Mouse (Mus musculus): Measurements from ENCODE around the gene Gdpd5. TPM values are rescaled to one million over a fixed set of nuclear protein-coding genes. Genes with fewer than 3 reads are reported as not detected.
"Not testable (repeated sequence)": the region's sequence is repeated elsewhere in the genome, so short reads cannot be mapped to it uniquely, and the experiment has no call there.

The Gdpd5 gene
- polyA plus RNA-seq, 1 experiment from 2014 or later = 2.6 TPM

- Histone ChIP-seq H3K36me3 (no peaks in the 10 kb centered on the region), H3K27ac (peak overlapping the region; percentile 87), H3K4me3 (no peak overlapping the region), H3K27me3 (replicated peaks) (0 out of 2 replicates have a peak, but pooled peaks cover 5% of the 10 kb centered on the region), H3K9me3 (replicated peaks) (no peaks in the 10 kb centered on the region), H3K4me1 (peaks cover 26% of the 10 kb centered on the region), H3K9ac (peak overlapping the region; percentile 3; the same call in 1 of the 2 replicates), H3K4me2 (no peak overlapping the region)
- peak; percentile 72 for ATAC-seq
- WGBS (ENCODE audit: insufficient replicate concordance) = 1% methylated on average over 8 of the region's 8 CpGs
These were observed 119.0 kb downstream of the Gdpd5 start for GRCm38 (mm10) chr7:99500201-99500600.

- 28% methylated on average over 5 of the region's 5 CpGs for WGBS (ENCODE audit: insufficient replicate concordance)
- ATAC-seq = peak; percentile 92
- Histone ChIP-seq H3K4me3 (no peak overlapping the region), H3K27ac (peak overlapping the region; percentile 87), H3K4me2 (peak overlapping the region; percentile 44), H3K4me1 (peaks cover 30% of the 10 kb centered on the region), H3K27me3 (replicated peaks) (0 out of 2 replicates have a peak, but pooled peaks cover 5% of the 10 kb centered on the region), H3K36me3 (no peaks in the 10 kb centered on the region), H3K9ac (peak overlapping the region; percentile 3; the same call in 1 of the 2 replicates), H3K9me3 (replicated peaks) (no peaks in the 10 kb centered on the region)
These were observed 119.4 kb downstream of the Gdpd5 start for GRCm38 (mm10) chr7:99500655-99501054.

- Histone ChIP-seq H3K4me1 (peaks cover 31% of the 10 kb centered on the region), H3K4me3 (no peak overlapping the region), H3K27ac (peak overlapping the region; percentile 78), H3K9ac (peak overlapping the region; percentile 57), H3K27me3 (replicated peaks) (0 out of 2 replicates have a peak, but pooled peaks cover 5% of the 10 kb centered on the region), H3K9me3 (replicated peaks) (no peaks in the 10 kb centered on the region), H3K36me3 (no peaks in the 10 kb centered on the region), H3K4me2 (peak overlapping the region; percentile 37)
- 43% methylated on average over 1 of the region's 1 CpGs for WGBS (ENCODE audit: insufficient replicate concordance)
- ATAC-seq = peak; percentile 94
These were observed 119.9 kb downstream of the Gdpd5 start for GRCm38 (mm10) chr7:99501148-99501547.

- H3K27me3 ChIP-seq (replicated peaks) = no peaks in the 10 kb centered on the region
- H3K9me3 ChIP-seq (replicated peaks) = no peaks in the 10 kb centered on the region
- H3K4me3 ChIP-seq = no peak overlapping the region
- no peak overlapping the region for H3K4me2 ChIP-seq
- ATAC-seq = no peak
- H3K27ac ChIP-seq = no peak overlapping the region
- H3K4me1 ChIP-seq = peaks cover 43% of the 10 kb centered on the region
- H3K9ac ChIP-seq = no peak overlapping the region
- H3K36me3 ChIP-seq = no peaks in the 10 kb centered on the region
These were observed 123.3 kb downstream of the Gdpd5 start for GRCm38 (mm10) chr7:99504556-99504955.

- peak; percentile 70 for ATAC-seq
- not testable (repeated sequence) for H3K4me2 ChIP-seq; H3K27me3 ChIP-seq (replicated peaks); H3K9ac ChIP-seq; H3K36me3 ChIP-seq; H3K4me3 ChIP-seq; H3K9me3 ChIP-seq (replicated peaks)
- Histone ChIP-seq H3K4me1 (peaks cover 32% of the 10 kb centered on the region), H3K27ac (peak overlapping the region; percentile 0; the same call in 1 of the 2 replicates)
- WGBS (ENCODE audit: insufficient replicate concordance) = 7% methylated on average over 2 of the region's 2 CpGs
These were observed 127.0 kb downstream of the Gdpd5 start for GRCm38 (mm10) chr7:99508187-99508586.

- H3K9ac ChIP-seq = no peak overlapping the region
- ATAC-seq = no peak
- H3K36me3 ChIP-seq = no peaks in the 10 kb centered on the region
- no peak overlapping the region for H3K4me2 ChIP-seq
- no peaks in the 10 kb centered on the region for H3K27me3 ChIP-seq (replicated peaks)
- H3K4me1 ChIP-seq = peaks cover 32% of the 10 kb centered on the region
- H3K9me3 ChIP-seq (replicated peaks) = no peaks in the 10 kb centered on the region
- WGBS (ENCODE audit: insufficient replicate concordance) = 37% methylated on average over 8 of the region's 8 CpGs
- 0 out of 2 replicates have a peak overlapping the region, but pooled peaks have one; percentile 2 for H3K27ac ChIP-seq
- H3K4me3 ChIP-seq = no peak overlapping the region
These were observed 128.9 kb downstream of the Gdpd5 start for GRCm38 (mm10) chr7:99510087-99510501.

Other genes with a start within 250 kb of the Gdpd5 start
- gene Uvrag, start 240.3 kb upstream of the Gdpd5 start, polyA plus RNA-seq (2016; fragmentation: Nextera tagmentation; extraction: Ambion mirVana) = 13.5 and 15.1 TPM in 2 replicates
- 57.5 and 59.3 TPM in 2 replicates for gene Dgat2, start 198.7 kb upstream of the Gdpd5 start, polyA plus RNA-seq (2016; fragmentation: Nextera tagmentation; extraction: Ambion mirVana)
- 28.8 and 33.9 TPM in 2 replicates for gene Mogat2, start 142.8 kb upstream of the Gdpd5 start, polyA plus RNA-seq (2016; fragmentation: Nextera tagmentation; extraction: Ambion mirVana)
- 0.13 and 0.25 TPM in 2 replicates for gene Map6, start 114.0 kb upstream of the Gdpd5 start, polyA plus RNA-seq (2016; fragmentation: Nextera tagmentation; extraction: Ambion mirVana)
- 249 and 251 TPM in 2 replicates for gene Serpinh1, start 28.2 kb upstream of the Gdpd5 start, polyA plus RNA-seq (2016; fragmentation: Nextera tagmentation; extraction: Ambion mirVana)
- 0.14 and 0.32 TPM in 2 replicates for gene Klhl35, start 84.6 kb downstream of the Gdpd5 start, polyA plus RNA-seq (2016; fragmentation: Nextera tagmentation; extraction: Ambion mirVana)
- 688 TPM in 2 replicates for gene Rps3, start 102.3 kb downstream of the Gdpd5 start, polyA plus RNA-seq (2016; fragmentation: Nextera tagmentation; extraction: Ambion mirVana)
- 134 and 136 TPM in 2 replicates for gene Arrb1, start 154.1 kb downstream of the Gdpd5 start, polyA plus RNA-seq (2016; fragmentation: Nextera tagmentation; extraction: Ambion mirVana)
- gene Tpbgl, start 245.7 kb downstream of the Gdpd5 start, polyA plus RNA-seq (2016; fragmentation: Nextera tagmentation; extraction: Ambion mirVana) = 0.31 and 0.42 TPM in 2 replicates